Mouse (Mus musculus): ENCODE measurements around the gene Ctc1.

GRCm38 (mm10) chr11:69066163-69066861, 50.6 kb downstream of the Ctc1 start:
- no peak for TF ChIP-seq MYOG (IDR thresholded peaks at IDR 0.05; ENCODE audit: control insufficient read depth in 1 of 3, insufficient read depth in 1 of 3, insufficient read length in 2 of 3, low read depth in 2 of 3)
- TF ChIP-seq POLR2A (IDR thresholded peaks at IDR 0.05; ENCODE audit: insufficient read length, low read depth) = no peak
- TF ChIP-seq TCF3 (IDR thresholded peaks at IDR 0.05; ENCODE audit: insufficient read length, low read depth) = no peak
- TF ChIP-seq USF1 (IDR thresholded peaks at IDR 0.05; ENCODE audit: low read depth) = no peak
- TF ChIP-seq MYOD1 (IDR thresholded peaks at IDR 0.05; ENCODE audit: control insufficient read depth in 1 of 3, insufficient read length in 2 of 3, low read depth in 2 of 3) = no peak
- no peak for TF ChIP-seq E2F4 (IDR thresholded peaks at IDR 0.05; ENCODE audit: insufficient read depth)
- no peak for TF ChIP-seq REST (IDR thresholded peaks at IDR 0.05; ENCODE audit: insufficient read depth, insufficient read length)

All from myocyte (in vitro differentiated cells).